In the genomic region with DNA sequence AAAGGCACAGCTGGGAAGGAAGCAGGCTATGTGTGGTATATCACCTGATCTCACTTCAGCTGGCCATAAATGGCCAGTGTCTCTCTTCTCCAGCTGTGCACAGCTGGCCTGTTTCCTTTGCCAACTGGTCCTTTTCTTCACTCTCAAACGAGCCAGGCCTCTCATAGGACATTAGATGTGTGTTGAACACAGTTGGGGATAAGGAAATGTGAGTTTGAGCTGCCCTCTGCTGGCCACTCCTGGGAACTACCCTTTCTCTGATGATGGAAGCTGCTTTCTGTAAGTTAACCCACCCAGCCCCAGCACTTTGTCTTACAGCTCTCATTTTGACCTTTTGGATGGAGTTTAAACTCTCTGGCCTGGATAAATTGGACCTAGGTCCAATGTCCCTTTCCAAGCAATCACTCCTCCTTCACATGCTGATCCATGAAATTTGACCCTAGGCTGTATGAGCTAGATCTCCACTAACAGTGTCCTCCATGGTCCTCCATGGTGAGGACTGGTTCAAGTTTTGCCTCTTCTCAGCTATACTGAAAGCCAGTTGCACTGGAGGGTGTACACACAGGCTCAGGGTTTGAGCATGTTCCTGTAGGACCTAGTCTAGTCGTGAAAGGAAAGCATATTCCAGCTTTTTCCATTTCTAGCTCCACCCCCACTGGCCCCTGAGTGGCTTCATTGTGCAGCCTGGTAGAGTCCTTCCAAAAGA, we compare ENCODE assay signal across 9 mouse cellular contexts. TPM values are rescaled to one million over a fixed set of nuclear protein-coding genes. Genes with fewer than 3 reads are reported as not detected.
DNase-seq lines count a peak whose midpoint lies in the region; ATAC-seq and TF ChIP-seq lines count a peak whose summit lies in the region.
"Had no signal": no experiment of that assay in that cellular context is flagged by ENCODE, and none has a peak within 500 bp of the region (broad histone marks: within the 10 kb centered on the region; RNA-seq: fewer than 3 reads in every experiment).

No protein-coding gene starts in this region.

- no peaks in the 10 kb centered on the region for H3K27me3 ChIP-seq in ES-Bruce4 (ENCODE audit: control insufficient read depth, insufficient read depth, low read length, poor library complexity, severe bottlenecking)
- no peaks in the 10 kb centered on the region for H3K27me3 ChIP-seq in forebrain, embryonic 11.5 days (ENCODE audit: control insufficient read depth, insufficient read depth, low read length)
- H3K27me3 ChIP-seq in heart, embryonic 16.5 days (ENCODE audit: control insufficient read depth, insufficient read depth, low read length), result 0 out of 2 replicates have a peak, but pooled peaks cover 2% of the 10 kb centered on the region
- no peaks in the 10 kb centered on the region for H3K27me3 ChIP-seq in liver, embryonic 14.5 days (ENCODE audit: control insufficient read depth, insufficient read depth, low read length)
- peaks cover 4% of the 10 kb centered on the region; the same call in 1 of the 2 replicates for H3K27me3 ChIP-seq in neural tube, embryonic 13.5 days

- H3K9me3 ChIP-seq in ES-Bruce4 (replicated peaks; ENCODE audit: control insufficient read depth, insufficient read depth, low read length, poor library complexity, severe bottlenecking), result no peaks in the 10 kb centered on the region
- no peaks in the 10 kb centered on the region for H3K9me3 ChIP-seq in forebrain, embryonic 11.5 days (ENCODE audit: control insufficient read depth, low read length)
- H3K9me3 ChIP-seq in heart, embryonic 16.5 days (replicated peaks; ENCODE audit: control insufficient read depth, low read length), result no peaks in the 10 kb centered on the region
- H3K9me3 ChIP-seq in liver, embryonic 14.5 days (ENCODE audit: control insufficient read depth, low read length), result no peaks in the 10 kb centered on the region
- H3K9me3 ChIP-seq in neural tube, embryonic 13.5 days, result no peaks in the 10 kb centered on the region

- peak; percentile 54 for TF ChIP-seq CTCF in ES-Bruce4 (IDR thresholded peaks at IDR 0.05; ENCODE audit: low read depth, low read length)
- peak; percentile 88 for TF ChIP-seq CTCF in liver, embryonic 14.5 days (IDR thresholded peaks at IDR 0.05; ENCODE audit: low read depth)

- H3K9ac ChIP-seq in ES-Bruce4 (ENCODE audit: low read depth, poor library complexity, severe bottlenecking), result no peak overlapping the region
- no peak overlapping the region for H3K9ac ChIP-seq in forebrain, embryonic 11.5 days (ENCODE audit: low read length)
- H3K9ac ChIP-seq in heart, embryonic 16.5 days (ENCODE audit: low read length), result no peak overlapping the region
- H3K9ac ChIP-seq in liver, embryonic 14.5 days (replicated peaks), result no peak overlapping the region
- H3K9ac ChIP-seq in neural tube, embryonic 13.5 days, result no peak overlapping the region

- ATAC-seq in forebrain, embryonic 11.5 days (replicated peaks; ENCODE audit: low FRiP score), result peak; percentile 73
- ATAC-seq in heart, embryonic 16.5 days (replicated peaks; ENCODE audit: extremely low read depth, insufficient read depth, low FRiP score), result peak; percentile 49
- no peak for ATAC-seq in liver, embryonic 14.5 days (ENCODE audit: insufficient read depth)
- ATAC-seq in neural tube, embryonic 13.5 days (ENCODE audit: low read depth), result peak; percentile 72

- 10% methylated on average over 2 of the region's 2 CpGs for WGBS in forebrain, embryonic 11.5 days
- WGBS in heart, embryonic 16.5 days, result 4% methylated on average over 2 of the region's 2 CpGs
- 2% methylated on average over 2 of the region's 2 CpGs for WGBS in liver, embryonic 14.5 days (ENCODE audit: insufficient replicate concordance)
- 8% methylated on average over 2 of the region's 2 CpGs for WGBS in neural tube, embryonic 13.5 days

- TF ChIP-seq EP300 in ES-Bruce4 (IDR thresholded peaks at IDR 0.05; ENCODE audit: insufficient read depth, low read depth, low read length), result no peak
- no peak for TF ChIP-seq EP300 in liver, embryonic 14.5 days (IDR thresholded peaks at IDR 0.05; ENCODE audit: low read depth)

- DNase-seq in c-Kit-positive CD71-positive TER-119-negative erythroid progenitor cells, embryonic 14.5 days (ENCODE audit: low read depth), result peak; percentile 71
- DNase-seq in forebrain, embryonic 11.5 days (ENCODE audit: low spot score), result peak; percentile 94
- peak; percentile 91 for DNase-seq in kidney, postnatal 14 days
- DNase-seq in liver, embryonic 14.5 days (ENCODE audit: low read depth in 3 of 3, low spot score in 3 of 3), result peak; percentile 53 to 60 (median 56)
- DNase-seq in telencephalon, adult 2 months (ENCODE audit: low read depth, low spot score), result peak; percentile 77

- TF ChIP-seq POLR2A in ES-Bruce4 (IDR thresholded peaks at IDR 0.05; ENCODE audit: insufficient read depth, low read length), result no peak

- no peak overlapping the region for H3K4me2 ChIP-seq in forebrain, embryonic 11.5 days (ENCODE audit: low read depth, low read length, severe bottlenecking)
- H3K4me2 ChIP-seq in heart, embryonic 16.5 days (ENCODE audit: low read depth, low read length), result no peak overlapping the region
- H3K4me2 ChIP-seq in liver, embryonic 14.5 days (ENCODE audit: low read depth), result no peak overlapping the region
- H3K4me2 ChIP-seq in neural tube, embryonic 13.5 days, result no peak overlapping the region

- no peak overlapping the region for H3K27ac ChIP-seq in ES-Bruce4 (ENCODE audit: insufficient read depth, low read length)
- no peak overlapping the region for H3K27ac ChIP-seq in forebrain, embryonic 11.5 days (ENCODE audit: low read depth, low read length)
- no peak overlapping the region for H3K27ac ChIP-seq in heart, embryonic 16.5 days (ENCODE audit: low read length)
- H3K27ac ChIP-seq in liver, embryonic 14.5 days, result no peak overlapping the region
- H3K27ac ChIP-seq in neural tube, embryonic 13.5 days (replicated peaks), result no peak overlapping the region
- H3K27ac ChIP-seq: macrophage had no signal

- H3K36me3 ChIP-seq in ES-Bruce4 (ENCODE audit: control insufficient read depth, insufficient read depth, low read length, poor library complexity, severe bottlenecking), result no peaks in the 10 kb centered on the region
- H3K36me3 ChIP-seq in forebrain, embryonic 11.5 days (ENCODE audit: control insufficient read depth, insufficient read depth, low read length), result no peaks in the 10 kb centered on the region
- no peaks in the 10 kb centered on the region for H3K36me3 ChIP-seq in heart, embryonic 16.5 days (ENCODE audit: control insufficient read depth, insufficient read depth)
- H3K36me3 ChIP-seq in liver, embryonic 14.5 days (replicated peaks; ENCODE audit: control insufficient read depth, insufficient read depth, low read depth), result no peaks in the 10 kb centered on the region
- no peaks in the 10 kb centered on the region for H3K36me3 ChIP-seq in neural tube, embryonic 13.5 days

- no peak overlapping the region for H3K4me3 ChIP-seq in ES-Bruce4 (ENCODE audit: low read depth, low read length)
- no peak overlapping the region for H3K4me3 ChIP-seq in forebrain, embryonic 11.5 days (ENCODE audit: low read depth, low read length)
- no peak overlapping the region for H3K4me3 ChIP-seq in heart, embryonic 16.5 days (ENCODE audit: low read length)
- H3K4me3 ChIP-seq in liver, embryonic 14.5 days (ENCODE audit: insufficient read depth in 1 of 2, low read depth in 2 of 2, low read length in 2 of 2), result no peak overlapping the region
- H3K4me3 ChIP-seq in neural tube, embryonic 13.5 days, result no peak overlapping the region

- no peaks in the 10 kb centered on the region for H3K4me1 ChIP-seq in ES-Bruce4 (ENCODE audit: control insufficient read depth, insufficient read depth, low read length)
- peaks cover 2% of the 10 kb centered on the region; the same call in 1 of the 2 replicates for H3K4me1 ChIP-seq in forebrain, embryonic 11.5 days (replicated peaks; ENCODE audit: control insufficient read depth, insufficient read depth, low read length)
- H3K4me1 ChIP-seq in heart, embryonic 16.5 days (ENCODE audit: control insufficient read depth, insufficient read depth, low read length), result peaks cover 4% of the 10 kb centered on the region; the same call in 1 of the 2 replicates
- H3K4me1 ChIP-seq in liver, embryonic 14.5 days (replicated peaks; ENCODE audit: control insufficient read depth in 2 of 2, insufficient read depth in 2 of 2, low read length in 1 of 2), result peaks cover 0 to 15% of the 10 kb centered on the region in 2 experiments; a peak in 1 of 4 replicates
- peaks cover 12% of the 10 kb centered on the region for H3K4me1 ChIP-seq in neural tube, embryonic 13.5 days (replicated peaks)

RNA-seq across cellular contexts. Expression of a gene that starts 13.0 kb away (rescaled TPM):
- polyA plus RNA-seq in ES-Bruce4 (2011; ENCODE audit: insufficient read depth, insufficient read length, low read depth, missing spikeins), result not detected in 2 replicates
- not detected in 2 replicates for polyA plus RNA-seq in forebrain, embryonic 11.5 days (2014; fragmentation: Nextera tagmentation; extraction: Ambion mirVana)
- polyA plus RNA-seq in heart, embryonic 16.5 days (2015; fragmentation: Nextera tagmentation; extraction: Ambion mirVana), result 0.64 TPM in 1 of 2 replicates, not detected in the other
- polyA plus RNA-seq in liver, embryonic 14.5 days (2012; rRNA removed), result 0.02 and 0.03 TPM in 2 replicates
- polyA plus RNA-seq in liver, embryonic 14.5 days (2014; fragmentation: Nextera tagmentation; extraction: Ambion mirVana), result 0.20 TPM in 1 of 2 replicates, not detected in the other
- not detected in 2 replicates for polyA plus RNA-seq in neural tube, embryonic 13.5 days (2015; fragmentation: Nextera tagmentation; extraction: Ambion mirVana)
- polyA plus RNA-seq: macrophage had no signal

RNA-seq across cellular contexts. Expression of a gene that starts 31.6 kb away (rescaled TPM):
- 21.3 and 22.2 TPM in 2 replicates for polyA plus RNA-seq in ES-Bruce4 (2011; ENCODE audit: insufficient read depth, insufficient read length, low read depth, missing spikeins)
- 222 and 238 TPM in 2 replicates for polyA plus RNA-seq in forebrain, embryonic 11.5 days (2014; fragmentation: Nextera tagmentation; extraction: Ambion mirVana)
- polyA plus RNA-seq in heart, embryonic 16.5 days (2015; fragmentation: Nextera tagmentation; extraction: Ambion mirVana), result 118 and 121 TPM in 2 replicates
- polyA plus RNA-seq in liver, embryonic 14.5 days (2012; rRNA removed), result 86.0 and 111 TPM in 2 replicates
- 183 and 196 TPM in 2 replicates for polyA plus RNA-seq in liver, embryonic 14.5 days (2014; fragmentation: Nextera tagmentation; extraction: Ambion mirVana)
- polyA plus RNA-seq in neural tube, embryonic 13.5 days (2015; fragmentation: Nextera tagmentation; extraction: Ambion mirVana), result 254 and 286 TPM in 2 replicates
